Mouse (Mus musculus) heart, postnatal 0 days (tissue): ENCODE measurements around the gene Sox14. TPM values are rescaled to one million over a fixed set of nuclear protein-coding genes. Genes with fewer than 3 reads are reported as not detected.

Experiments
- ATAC-seq: fragments of 200-750 bp; cut with Nextera tagmentation; 2 replicates; pipeline ENCODE4 v1.8.0; 2017; ENCODE audit warnings: low read depth, moderate number of reproducible peaks, moderate library complexity; ENCODE audit not compliant: insufficient read depth
- DNase-seq: peaks from one replicate; pipeline ENCODE4 v3.0.0-alpha.2; 2016; ENCODE audit warnings: low spot score
- H3K27ac ChIP-seq: fragments of 300-500 bp; sonication (generic); 2 replicates; pipeline ENCODE4 v1.5.1; 2014; ENCODE audit warnings: low read depth, mild to moderate bottlenecking
- H3K27me3 ChIP-seq: fragments of 300-500 bp; sonication (generic); 2 replicates; pipeline ENCODE4 v1.6.1; 2014; ENCODE audit warnings: low read length, mixed read lengths; ENCODE audit not compliant: control insufficient read depth, insufficient read depth
- H3K36me3 ChIP-seq: fragments of 300-500 bp; sonication (generic); replicated peaks from 2 replicates; pipeline ENCODE4 v1.6.1; 2014; ENCODE audit warnings: low read length, mixed read lengths; ENCODE audit not compliant: control insufficient read depth, insufficient read depth
- H3K4me1 ChIP-seq: fragments of 300-500 bp; sonication (generic); 2 replicates; pipeline ENCODE4 v1.6.1; 2014; ENCODE audit warnings: antibody characterized with exemption; ENCODE audit not compliant: control insufficient read depth, insufficient read depth
- H3K4me2 ChIP-seq: fragments of 300-500 bp; sonication (generic); 2 replicates; pipeline ENCODE4 v1.6.1; 2014; ENCODE audit warnings: low read depth, mild to moderate bottlenecking, low read length, moderate library complexity
- H3K4me3 ChIP-seq: fragments of 300-500 bp; sonication (generic); 2 replicates; pipeline ENCODE4 v1.5.1; 2014; ENCODE audit warnings: low read depth, low read length
- H3K9ac ChIP-seq: fragments of 300-500 bp; sonication (generic); replicated peaks from 2 replicates; pipeline ENCODE4 v1.6.1; 2014; ENCODE audit warnings: low read depth, low read length, mixed read lengths
- H3K9me3 ChIP-seq: fragments of 300-500 bp; sonication (generic); replicated peaks from 2 replicates; pipeline ENCODE4 v1.6.1; 2016; ENCODE audit warnings: low read length; ENCODE audit not compliant: control insufficient read depth
- CTCF ChIP-seq: IDR thresholded peaks from 2 replicates; pipeline ENCODE4 v1.5.1; 2016; ENCODE audit warnings: antibody characterized with exemption, control low read depth, low read depth
- EP300 ChIP-seq: IDR thresholded peaks from 2 replicates; pipeline ENCODE4 v1.6.1; 2016; ENCODE audit warnings: antibody characterized with exemption, low read depth
- WGBS: fragments of 180-500 bp; shearing (Covaris S2); extraction: QIAGEN DNeasy Blood & Tissue Kit; methylation state at CpG from one replicate; pipeline ENCODE4 v1.1.7; 2014; 5-methylcytosine and 5-hydroxymethylcytosine counted together
- polyA plus RNA-seq: library from polyadenylated mRNA; unstranded; fragments of >200 nt; fragmentation: Nextera tagmentation; extraction: Ambion mirVana; gene quantifications from 2 replicates; pipeline ENCODE4 v1.2.1, GENCODE M21; 2015
- total RNA-seq: library from RNA; depleted of rRNA; stranded (reverse); fragments of >200 nt; gene quantifications from 2 replicates; pipeline ENCODE4 v1.2.3, GENCODE M21; 2014; ENCODE audit warnings: low replicate concordance; rRNA removed

The Sox14 gene
- not detected in 2 replicates for total RNA-seq
- polyA plus RNA-seq = not detected in 2 replicates

- 3% methylated on average over 47 of the region's 47 CpGs for WGBS
- no peaks in the 10 kb centered on the region for H3K4me1 ChIP-seq
- ATAC-seq = no peak
- H3K4me3 ChIP-seq = peak within 1 kb of the TSS; percentile 35
- DNase-seq = no peak
- H3K9me3 ChIP-seq = no peaks in the 10 kb centered on the region
- peaks cover 99% of the 10 kb centered on the region for H3K27me3 ChIP-seq
- H3K4me2 ChIP-seq = peak within 1 kb of the TSS; percentile 40
- no peak within 1 kb of the TSS for H3K9ac ChIP-seq
- H3K27ac ChIP-seq = no peak within 1 kb of the TSS
- TF ChIP-seq EP300 (no peak), CTCF (no peak)
- no peaks in the 10 kb centered on the region for H3K36me3 ChIP-seq
Measured at GRCm38 (mm10) chr9:99875618-99876372, at the start of gene Sox14. TSS of gene Sox14 (minus strand) at chr9:99876170.

- Histone ChIP-seq H3K36me3 (no peaks in the 10 kb centered on the region), H3K4me3 (no peak overlapping the region), H3K4me2 (no peak overlapping the region), H3K9me3 (no peaks in the 10 kb centered on the region), H3K27ac (no peak overlapping the region), H3K9ac (no peak overlapping the region), H3K4me1 (no peaks in the 10 kb centered on the region), H3K27me3 (peaks cover 81% of the 10 kb centered on the region)
- no peak for ATAC-seq
- WGBS = 5% methylated on average over 14 of the region's 14 CpGs
- no peak for TF ChIP-seq CTCF
- TF ChIP-seq EP300 = no peak
- no peak for DNase-seq
Measured at GRCm38 (mm10) chr9:99879311-99879710, 3.3 kb upstream of the Sox14 start.

GRCm38 (mm10) chr9:99878588-99878987 lies 2.6 kb upstream of the Sox14 start:
- WGBS = 5% methylated on average over 5 of the region's 5 CpGs
- no peak overlapping the region for H3K4me3 ChIP-seq
- H3K4me2 ChIP-seq = no peak overlapping the region
- TF ChIP-seq CTCF = no peak
- no peaks in the 10 kb centered on the region for H3K4me1 ChIP-seq
- H3K27me3 ChIP-seq = peaks cover 88% of the 10 kb centered on the region
- ATAC-seq (no peak), DNase-seq (no peak)
- no peaks in the 10 kb centered on the region for H3K36me3 ChIP-seq
- H3K9ac ChIP-seq = no peak overlapping the region
- no peak overlapping the region for H3K27ac ChIP-seq
- H3K9me3 ChIP-seq = no peaks in the 10 kb centered on the region

- Histone ChIP-seq H3K27ac (no peak overlapping the region), H3K9ac (no peak overlapping the region), H3K4me3 (0 out of 2 replicates have a peak overlapping the region, but pooled peaks have one; percentile 8), H3K9me3 (no peaks in the 10 kb centered on the region), H3K36me3 (no peaks in the 10 kb centered on the region), H3K4me1 (no peaks in the 10 kb centered on the region), H3K27me3 (peaks cover 99% of the 10 kb centered on the region), H3K4me2 (no peak overlapping the region)
- ATAC-seq (no peak), DNase-seq (no peak)
- TF ChIP-seq CTCF = no peak
- TF ChIP-seq EP300 = no peak
- 7% methylated on average over 22 of the region's 22 CpGs for WGBS
Measured at GRCm38 (mm10) chr9:99877056-99877546, 1.1 kb upstream of the Sox14 start.

GRCm38 (mm10) chr9:99876373-99877055 lies 544 bp upstream of the Sox14 start:
- no peaks in the 10 kb centered on the region for H3K9me3 ChIP-seq

More at GRCm38 (mm10) chr9:99876373-99877055, 544 bp upstream of the Sox14 start:
- ATAC-seq (no peak), DNase-seq (no peak)
- Histone ChIP-seq H3K27me3 (peaks cover 99% of the 10 kb centered on the region), H3K4me3 (peak overlapping the region; percentile 35), H3K4me2 (peak overlapping the region; percentile 40; the same call in 1 of the 2 replicates), H3K4me1 (no peaks in the 10 kb centered on the region), H3K9ac (no peak overlapping the region), H3K27ac (no peak overlapping the region), H3K36me3 (no peaks in the 10 kb centered on the region)
- TF ChIP-seq EP300 (no peak), CTCF (no peak)
- WGBS = 2% methylated on average over 25 of the region's 25 CpGs
